Mouse (Mus musculus) thymus, adult 2 months (tissue): Measurements from ENCODE around the gene Gon7.

Experiments used
- CTCF ChIP-seq: fragments of 200-500 bp; IDR thresholded peaks from 2 replicates; pipeline ENCODE4 v1.5.1; 2012; ENCODE audit warnings: mild to moderate bottlenecking, control low read depth, low read length, moderate library complexity, borderline replicate concordance; ENCODE audit not compliant: control insufficient read depth, poor library complexity, insufficient read depth; ENCODE audit errors: extremely low read depth
- POLR2A ChIP-seq: fragments of 200-500 bp; IDR thresholded peaks from 2 replicates; pipeline ENCODE4 v1.6.1; 2012; ENCODE audit warnings: mild to moderate bottlenecking, low read length, control low read depth, moderate library complexity; ENCODE audit not compliant: control insufficient read depth, poor library complexity, insufficient read depth; ENCODE audit errors: extremely low read depth

DNA sequence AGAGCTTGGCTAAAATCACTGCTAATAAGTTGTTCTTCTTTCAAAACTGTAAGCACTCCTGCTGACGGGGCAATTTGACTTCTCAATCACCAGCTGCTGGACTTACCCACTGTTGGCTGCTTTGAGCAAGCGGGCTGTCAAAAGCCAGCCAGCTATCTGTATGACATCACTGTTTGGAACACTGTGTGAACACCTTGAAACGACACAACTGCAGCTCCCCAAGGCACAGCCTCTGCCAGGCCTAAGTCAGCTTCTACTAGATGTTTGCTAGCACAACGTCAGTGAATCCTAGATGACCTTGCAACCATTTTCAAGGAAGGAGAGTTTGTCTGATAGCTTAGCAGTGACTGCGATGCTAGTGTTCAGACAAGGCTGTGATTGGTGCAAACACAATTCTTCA is 18.5 kb downstream of the Gon7 start:
- no peak for TF ChIP-seq POLR2A
- TF ChIP-seq CTCF = no peak
